Mouse (Mus musculus): ENCODE results near the gene Arnt2. TPM values are rescaled to one million over a fixed set of nuclear protein-coding genes. Genes with fewer than 3 reads are reported as not detected.

Gene Arnt2
- polyA plus RNA-seq, 1 experiment from 2014 or later: 118 TPM

- DNase-seq (ENCODE audit: low read depth, low spot score) (no peak), ATAC-seq (no peak)
- CTCF ChIA-PET: interaction anchor here (1.1 to 1.9 kb wide), 3 partner anchors 10 to 226 kb away, joined by 3 to 7 read pairs (median 3); no protein-coding TSS in a partner anchor
- TF ChIP-seq CTCF (IDR thresholded peaks at IDR 0.05): peak; percentile 36
- H3K27me3 ChIP-seq: no peaks in the 10 kb centered on the region
- in situ Hi-C loops (cut with MboI; ENCODE audit: low pct_unique_long_range_greater_than_20kb): no loop called here
- POLR2A ChIA-PET: interaction anchor here (0.6 kb wide), 1 partner anchor 225 kb away, joined by 3 read pairs; no protein-coding TSS in a partner anchor
Observed at GRCm38 (mm10) chr7:84315353-84316003, 94.5 kb downstream of the Arnt2 start.

GRCm38 (mm10) chr7:84314742-84315141, 95.2 kb downstream of the Arnt2 start:
- CTCF ChIA-PET: interaction anchor here (1.5 to 1.9 kb wide), 2 partner anchors 10 to 225 kb away, joined by 3 to 7 read pairs; no protein-coding TSS in a partner anchor
- no peak for DNase-seq (ENCODE audit: low read depth, low spot score)
- in situ Hi-C loops (cut with MboI; ENCODE audit: low pct_unique_long_range_greater_than_20kb): no loop called here
- TF ChIP-seq CTCF (IDR thresholded peaks at IDR 0.05): no peak
- POLR2A ChIA-PET: no interaction called here
- H3K27me3 ChIP-seq: no peaks in the 10 kb centered on the region
- ATAC-seq: no peak

GRCm38 (mm10) chr7:84311624-84312023, 98.4 kb downstream of the Arnt2 start:
- ChIA-PET CTCF (interaction anchor here (0.9 kb wide), 1 partner anchor 31 kb away, joined by 3 read pairs; no protein-coding TSS in a partner anchor), POLR2A (no interaction called here)
- ATAC-seq: no peak
- no peak for DNase-seq (ENCODE audit: low read depth, low spot score)
- TF ChIP-seq CTCF (IDR thresholded peaks at IDR 0.05): no peak
- H3K27me3 ChIP-seq: no peaks in the 10 kb centered on the region
- in situ Hi-C loops (cut with MboI; ENCODE audit: low pct_unique_long_range_greater_than_20kb): no loop called here

- CTCF ChIA-PET: interaction anchor here (3.3 kb wide), 1 partner anchor 15 kb away, joined by 19 read pairs; no protein-coding TSS in a partner anchor
- in situ Hi-C loops (cut with MboI; ENCODE audit: low pct_unique_long_range_greater_than_20kb): no loop called here
- TF ChIP-seq CTCF (IDR thresholded peaks at IDR 0.05): no peak
- no peaks in the 10 kb centered on the region for H3K27me3 ChIP-seq
- POLR2A ChIA-PET: no interaction called here
- no peak for DNase-seq (ENCODE audit: low read depth, low spot score)
- no peak for ATAC-seq
Observed at GRCm38 (mm10) chr7:84310909-84311311, 99.1 kb downstream of the Arnt2 start.

- no peak for TF ChIP-seq CTCF (IDR thresholded peaks at IDR 0.05)
- POLR2A ChIA-PET: no interaction called here
- in situ Hi-C loops (cut with MboI; ENCODE audit: low pct_unique_long_range_greater_than_20kb): no loop called here
- no peak for DNase-seq (ENCODE audit: low read depth, low spot score)
- no peak for ATAC-seq
- H3K27me3 ChIP-seq: no peaks in the 10 kb centered on the region
- CTCF ChIA-PET: interaction anchor here (1.4 to 3.3 kb wide), 2 partner anchors 8 to 18 kb away, joined by 4 to 19 read pairs; no protein-coding TSS in a partner anchor
Observed at GRCm38 (mm10) chr7:84307329-84307925, 102.5 kb downstream of the Arnt2 start.

GRCm38 (mm10) chr7:84300261-84300660, 109.7 kb downstream of the Arnt2 start:
- in situ Hi-C loops (cut with MboI; ENCODE audit: low pct_unique_long_range_greater_than_20kb): no loop called here
- H3K27me3 ChIP-seq: no peaks in the 10 kb centered on the region
- POLR2A ChIA-PET: no interaction called here
- no peak for TF ChIP-seq CTCF (IDR thresholded peaks at IDR 0.05)
- no peak for ATAC-seq
- CTCF ChIA-PET: no interaction called here
- DNase-seq (ENCODE audit: low read depth, low spot score): no peak

- no peak for ATAC-seq
- ChIA-PET CTCF (interaction anchor here (1.4 kb wide), 1 partner anchor 9 kb away, joined by 4 read pairs; no protein-coding TSS in a partner anchor), POLR2A (interaction anchor here (0.6 kb wide), 1 partner anchor 17 kb away, joined by 3 read pairs; no protein-coding TSS in a partner anchor)
- in situ Hi-C loops (cut with MboI; ENCODE audit: low pct_unique_long_range_greater_than_20kb): no loop called here
- no peaks in the 10 kb centered on the region for H3K27me3 ChIP-seq
- no peak for TF ChIP-seq CTCF (IDR thresholded peaks at IDR 0.05)
- no peak for DNase-seq (ENCODE audit: low read depth, low spot score)
Observed at GRCm38 (mm10) chr7:84299601-84300000, 110.4 kb downstream of the Arnt2 start.

GRCm38 (mm10) chr7:84293054-84293453, 116.9 kb downstream of the Arnt2 start:
- POLR2A ChIA-PET: no interaction called here
- CTCF ChIA-PET: interaction anchor here (0.7 to 1.5 kb wide), 2 partner anchors 12 to 21 kb away, joined by 3 read pairs; no protein-coding TSS in a partner anchor
- no peak for DNase-seq (ENCODE audit: low read depth, low spot score)
- no peak for ATAC-seq
- in situ Hi-C loops (cut with MboI; ENCODE audit: low pct_unique_long_range_greater_than_20kb): no loop called here
- H3K27me3 ChIP-seq: no peaks in the 10 kb centered on the region
- TF ChIP-seq CTCF (IDR thresholded peaks at IDR 0.05): no peak

- ATAC-seq (no peak), DNase-seq (ENCODE audit: low read depth, low spot score) (no peak)
- H3K27me3 ChIP-seq: no peaks in the 10 kb centered on the region
- ChIA-PET POLR2A (no interaction called here), CTCF (no interaction called here)
- in situ Hi-C loops (cut with MboI; ENCODE audit: low pct_unique_long_range_greater_than_20kb): no loop called here
- TF ChIP-seq CTCF (IDR thresholded peaks at IDR 0.05): no peak
Observed at GRCm38 (mm10) chr7:84287226-84287587, 122.8 kb downstream of the Arnt2 start.

- no peak for TF ChIP-seq CTCF (IDR thresholded peaks at IDR 0.05)
- no peak for DNase-seq (ENCODE audit: low read depth, low spot score)
- H3K27me3 ChIP-seq: no peaks in the 10 kb centered on the region
- ATAC-seq: no peak
- in situ Hi-C loops (cut with MboI; ENCODE audit: low pct_unique_long_range_greater_than_20kb): no loop called here
- CTCF ChIA-PET: no interaction called here
- POLR2A ChIA-PET: no interaction called here
Observed at GRCm38 (mm10) chr7:84286526-84287225, 123.3 kb downstream of the Arnt2 start.

- ATAC-seq (no peak), DNase-seq (ENCODE audit: low read depth, low spot score) (no peak)
- ChIA-PET POLR2A (no interaction called here), CTCF (no interaction called here)
- TF ChIP-seq CTCF (IDR thresholded peaks at IDR 0.05): no peak
- in situ Hi-C loops (cut with MboI; ENCODE audit: low pct_unique_long_range_greater_than_20kb): no loop called here
- H3K27me3 ChIP-seq: no peaks in the 10 kb centered on the region
Observed at GRCm38 (mm10) chr7:84285790-84286189, 124.2 kb downstream of the Arnt2 start.

Measured in Patski (cell line).